Mouse (Mus musculus) layer of hippocampus, adult 9-11 months (tissue): Measurements from ENCODE around the gene Olfr1324.
"Not testable (repeated sequence)": the region's sequence is repeated elsewhere in the genome, so short reads cannot be mapped to it uniquely, and the experiment has no call there.

Experiments used
- DNase-seq: peaks from one replicate; pipeline ENCODE4 v3.0.0; 2022

The Olfr1324 gene

GRCm38 (mm10) chrX:50428398-50428797 is at the start of gene Olfr1324:
Olfr1324 (minus strand) TSS chrX:50428498.
- DNase-seq: no peak

- DNase-seq: not testable (repeated sequence)
Measured at GRCm38 (mm10) chrX:50470341-50470740, 42.0 kb upstream of the Olfr1324 start.

GRCm38 (mm10) chrX:50456136-50456535 is 27.8 kb upstream of the Olfr1324 start:
- DNase-seq: no peak

GRCm38 (mm10) chrX:50443352-50443751 is 15.1 kb upstream of the Olfr1324 start:
- no peak for DNase-seq

- DNase-seq: no peak
Measured at GRCm38 (mm10) chrX:50442696-50443095, 14.4 kb upstream of the Olfr1324 start.

GRCm38 (mm10) chrX:50432499-50432898 is 4.2 kb upstream of the Olfr1324 start:
- no peak for DNase-seq

- DNase-seq: no peak
Measured at GRCm38 (mm10) chrX:50427712-50428328, 478 bp downstream of the Olfr1324 start.

GRCm38 (mm10) chrX:50425899-50426436 is 2.3 kb downstream of the Olfr1324 start:
- DNase-seq: peak; percentile 22

GRCm38 (mm10) chrX:50410361-50410760 is 17.9 kb downstream of the Olfr1324 start:
- DNase-seq: not testable (repeated sequence)

GRCm38 (mm10) chrX:50390616-50391015 is 37.7 kb downstream of the Olfr1324 start:
- not testable (repeated sequence) for DNase-seq

- DNase-seq: no peak
Measured at GRCm38 (mm10) chrX:50374978-50375377, 53.3 kb downstream of the Olfr1324 start.
